Mouse (Mus musculus) embryonic fibroblast, embryonic 13.5 days (primary cell): ENCODE measurements at regions not wholly inside any gene's neighbourhood (a gene's known extent, or its start where the extent isn't known, plus 50 kb on each side); places are given as distances from the start of the nearest gene placed in this dataset.

Source experiments
- CTCF ChIP-seq: IDR thresholded peaks from 2 replicates; pipeline ENCODE4 v1.5.1; 2011; ENCODE audit warnings: mild to moderate bottlenecking, control low read depth, low read length, moderate library complexity, borderline replicate concordance; ENCODE audit not compliant: insufficient read depth
- POLR2A ChIP-seq: IDR thresholded peaks from 2 replicates; pipeline ENCODE4 v1.6.1; 2011; ENCODE audit warnings: low read depth, mild to moderate bottlenecking, control low read depth, low read length, moderate library complexity

DNA sequence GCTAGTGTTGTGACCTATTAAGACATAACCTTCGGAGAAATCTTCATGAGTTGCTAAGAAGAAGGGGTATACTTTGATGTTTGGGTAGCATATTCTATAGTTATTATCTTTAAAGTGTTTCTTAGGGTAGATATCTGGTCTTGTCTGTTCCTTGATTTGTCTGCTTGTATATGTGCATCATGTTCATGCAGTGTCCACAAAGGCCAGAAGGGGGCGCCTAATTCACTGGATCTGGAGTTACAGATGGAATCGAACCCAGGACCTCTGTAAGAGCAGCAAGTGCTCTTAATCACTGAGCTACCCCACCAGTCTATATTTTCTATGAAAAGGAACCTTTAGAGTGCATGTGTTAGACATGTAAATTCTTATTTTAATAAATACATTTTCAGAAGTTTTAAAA lies 571.1 kb downstream of the Efna5 start:
- TF ChIP-seq CTCF (no peak), POLR2A (no peak)
